Mouse (Mus musculus) layer of hippocampus, postnatal 10 days (tissue): ENCODE data around the gene Pecr. TPM values are rescaled to one million over a fixed set of nuclear protein-coding genes. Genes with fewer than 3 reads are reported as not detected.

Experiments used
- total RNA-seq, 2 experiments: library from RNA; stranded (reverse); gene quantifications; 2 replicates each; pipeline ENCODE4 v1.2.3; 2021

Gene Pecr
- total RNA-seq, 2 experiments from 2014 or later = 4.8 to 6.4 TPM

Other genes starting within 250 kb of the Pecr start
- gene Mreg, start 72.0 kb downstream of the Pecr start, total RNA-seq = 1 to 10 TPM; 1.3 to 1.7 TPM
- 10 to 100 TPM; 35.5 to 41.4 TPM for gene Tmem169, start 55 bp upstream of the Pecr start, total RNA-seq
- gene Xrcc5, start 23.1 kb upstream of the Pecr start, total RNA-seq = 10 to 100 TPM; 10.5 to 13.9 TPM